Mouse (Mus musculus) left cerebral cortex, postnatal 14 days (tissue): ENCODE data around the gene Cenpi. TPM values are rescaled to one million over a fixed set of nuclear protein-coding genes. Genes with fewer than 3 reads are reported as not detected.

Experiments used
- DNase-seq, 2 experiments: peaks; one replicate each; pipeline ENCODE4 v3.0.0; 2021 to 2022; ENCODE audit warnings: low spot score in 2 of 2, mixed read lengths in 1 of 2
- intact Hi-C: fragments of 180-260 bp; cut with DNase I; formaldehyde crosslinking; loops from one replicate; pipeline ENCODE4 v1.15.1; 2025
- total RNA-seq, 2 experiments: library from RNA; stranded (reverse); gene quantifications; 2 replicates each; pipeline ENCODE4 v1.2.3; 2021

Gene Cenpi
- total RNA-seq, 2 experiments from 2014 or later = 0.70 to 1.7 TPM

GRCm38 (mm10) chrX:134350205-134350604, 42.3 kb downstream of the Cenpi start:
- intact Hi-C loops = no loop called here

GRCm38 (mm10) chrX:134353848-134354247, 46.0 kb downstream of the Cenpi start:
- intact Hi-C loops = no loop called here
- peak in 1 of 2 experiments; percentile 2 for DNase-seq

More at GRCm38 (mm10) chrX:134350205-134350604, 42.3 kb downstream of the Cenpi start:
- DNase-seq = no peak

- no peak for DNase-seq
- intact Hi-C loops = no loop called here
Observed at GRCm38 (mm10) chrX:134359336-134359735, 51.5 kb downstream of the Cenpi start.

DNA sequence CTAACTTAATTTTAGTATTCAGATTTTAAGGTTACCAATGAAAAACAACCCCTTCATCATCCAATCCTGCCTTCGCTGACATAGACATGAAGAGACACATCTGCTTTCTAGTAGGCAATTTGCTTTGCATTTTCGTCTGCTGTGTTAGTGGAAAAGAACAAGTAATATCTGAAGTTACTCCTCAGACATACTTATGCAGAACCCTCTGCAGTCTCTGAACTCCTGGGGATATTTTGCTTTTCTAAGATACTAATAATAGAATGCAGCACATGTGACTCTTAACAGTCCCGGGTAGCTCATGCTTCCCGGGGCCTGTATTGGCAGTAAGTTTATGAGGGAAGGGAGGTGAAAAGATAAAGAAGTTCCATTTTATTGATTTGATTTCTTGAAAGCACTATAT, 54.3 kb downstream of the Cenpi start:
- intact Hi-C loops = no loop called here

GRCm38 (mm10) chrX:134365421-134365820, 57.5 kb downstream of the Cenpi start:
- intact Hi-C loops = no loop called here
- DNase-seq = no peak

More for the DNA sequence above, 54.3 kb downstream of the Cenpi start:
- no peak for DNase-seq

GRCm38 (mm10) chrX:134366547-134366946, 58.7 kb downstream of the Cenpi start:
- DNase-seq = no peak
- intact Hi-C loops = no loop called here

GRCm38 (mm10) chrX:134371279-134371678, 63.4 kb downstream of the Cenpi start:
- no peak for DNase-seq
- intact Hi-C loops = no loop called here

- no peak for DNase-seq
- intact Hi-C loops = no loop called here
Observed at GRCm38 (mm10) chrX:134374190-134374589, 66.3 kb downstream of the Cenpi start.

- DNase-seq = no peak
- intact Hi-C loops = no loop called here
Observed at GRCm38 (mm10) chrX:134384896-134385295, 77.0 kb downstream of the Cenpi start.

DNA sequence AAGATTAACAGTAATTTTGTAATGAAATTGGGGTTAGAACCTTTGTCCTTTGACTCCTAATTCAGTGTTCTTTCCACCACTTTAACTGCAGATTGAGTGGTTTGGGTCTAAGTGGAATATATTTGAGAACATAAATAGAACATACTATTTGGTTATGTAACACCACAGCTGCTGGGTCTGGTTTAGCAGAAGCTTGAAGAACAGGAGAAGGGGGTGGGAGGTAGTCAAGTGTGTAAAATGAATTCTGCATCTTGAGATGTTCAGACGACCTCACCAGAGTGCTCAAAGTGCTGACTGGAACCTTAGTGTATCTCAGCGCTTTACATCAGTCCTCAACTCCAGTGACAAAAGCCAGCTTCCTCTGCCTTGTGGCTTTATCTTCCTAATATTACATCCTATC, 91.1 kb downstream of the Cenpi start:
- DNase-seq = peak; percentile 11 to 31
- intact Hi-C loops = no loop called here

- intact Hi-C loops = no loop called here
- DNase-seq = peak in 1 of 2 experiments; percentile 20
Observed at GRCm38 (mm10) chrX:134403863-134404583, 96.1 kb downstream of the Cenpi start, which contains the start of gene Drp2. Gene Drp2, plus strand, starts transcription at chrX:134404551.

DNA sequence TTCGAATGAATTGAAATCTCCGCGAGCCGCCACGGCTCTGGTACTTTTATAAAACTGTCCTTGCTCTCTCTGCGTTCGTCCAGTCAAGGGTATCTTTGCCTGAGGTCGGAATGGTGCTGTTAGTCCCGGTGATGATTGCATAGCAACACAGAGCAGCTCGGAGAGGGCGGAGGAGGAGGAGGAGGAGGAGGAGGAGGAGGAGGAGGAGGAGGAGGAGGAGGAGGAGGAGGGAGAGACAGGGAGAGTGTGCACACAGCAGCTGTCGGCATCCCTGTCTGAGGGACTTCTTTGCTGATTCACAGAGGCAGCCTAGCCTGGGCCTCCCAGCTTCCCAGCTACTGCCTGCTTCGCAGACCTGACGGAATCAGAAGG, 96.7 kb downstream of the Cenpi start:
- DNase-seq = peak in 1 of 2 experiments; percentile 34

DNA sequence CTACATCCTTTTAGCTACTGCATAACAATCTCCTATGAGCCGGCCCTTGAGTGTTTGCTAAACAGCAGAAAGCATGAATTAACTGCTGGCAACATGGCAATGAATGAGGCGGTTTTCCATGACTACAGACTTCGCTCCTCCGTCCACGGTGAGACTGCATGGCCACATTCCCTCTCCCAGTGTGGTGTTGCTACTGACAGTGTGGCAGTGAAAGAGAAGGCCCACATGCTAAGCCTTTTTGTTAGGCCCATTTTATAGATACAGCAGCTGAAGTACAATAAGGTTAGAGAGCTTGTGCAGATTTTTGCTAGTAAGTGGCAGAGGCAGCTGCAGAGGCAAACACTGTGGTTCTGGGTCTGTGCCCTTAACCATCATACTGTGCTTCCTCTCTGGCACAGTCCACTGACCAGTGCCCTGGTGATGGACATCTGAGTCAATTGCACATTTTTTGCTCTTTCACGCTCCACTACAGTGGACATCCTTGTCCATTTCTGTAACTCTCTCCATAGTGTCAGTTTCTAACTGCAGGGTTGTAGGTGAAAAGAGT, 101.5 kb downstream of the Cenpi start:
- intact Hi-C loops = no loop called here

More for the DNA sequence above, 96.7 kb downstream of the Cenpi start:
- intact Hi-C loops = no loop called here

GRCm38 (mm10) chrX:134412096-134412495, 104.2 kb downstream of the Cenpi start:
- intact Hi-C loops = no loop called here
- DNase-seq = no peak

More for the DNA sequence above, 101.5 kb downstream of the Cenpi start:
- DNase-seq = no peak

Other genes starting within 250 kb of the Cenpi start
- 100 to 1,000 TPM; 127 to 144 TPM for gene Cstf2, start 248.9 kb upstream of the Cenpi start, total RNA-seq
- 1 to 10 TPM in 1 of 2 experiments, under 1 TPM in 1; 0.46 to 1.4 TPM for gene Xkrx, start 146.0 kb upstream of the Cenpi start, total RNA-seq
- not detected for gene Arl13a, start 120.6 kb upstream of the Cenpi start, total RNA-seq
- under 1 TPM in 1 of 2 experiments, not detected in 1; 0.44 TPM for gene Nox1, start 86.1 kb upstream of the Cenpi start, total RNA-seq
- gene Trmt2b, start 31.1 kb upstream of the Cenpi start, total RNA-seq = 1 to 10 TPM; 6.1 to 7.9 TPM
- 10 to 100 TPM; 70.8 to 74.6 TPM for gene Tmem35a, start 12.9 kb upstream of the Cenpi start, total RNA-seq
- 10 to 100 TPM; 55.0 to 73.9 TPM for gene Drp2, start 96.5 kb downstream of the Cenpi start, total RNA-seq
- not detected for gene Taf7l, start 168.4 kb downstream of the Cenpi start, total RNA-seq
- 10 to 100 TPM; 23.5 to 25.3 TPM for gene Timm8a1, start 233.8 kb downstream of the Cenpi start, total RNA-seq